Mouse (Mus musculus) liver, embryonic 14.5 days (tissue): ENCODE data around the gene Gpr132. TPM values are rescaled to one million over a fixed set of nuclear protein-coding genes. Genes with fewer than 3 reads are reported as not detected.

Experiments
- ATAC-seq: fragments of 200-750 bp; cut with Nextera tagmentation; 2 replicates; pipeline ENCODE4 v1.8.0; 2017; ENCODE audit warnings: moderate number of reproducible peaks, mild to moderate bottlenecking, moderate library complexity; ENCODE audit not compliant: insufficient read depth
- DNase-seq, 3 experiments: peaks; one replicate each; pipeline ENCODE4 v3.0.0-alpha.2; 2012 to 2013; ENCODE audit warnings: low read depth in 3 of 3, low spot score in 3 of 3
- H3K27ac ChIP-seq: fragments of 300-500 bp; sonication (generic); 2 replicates; pipeline ENCODE4 v1.5.1; 2014; ENCODE audit warnings: moderate library complexity, mild to moderate bottlenecking, control low read depth, inconsistent platforms
- H3K27me3 ChIP-seq: fragments of 300-500 bp; sonication (generic); 2 replicates; pipeline ENCODE4 v1.6.1; 2014; ENCODE audit warnings: mild to moderate bottlenecking, low read length, moderate library complexity; ENCODE audit not compliant: control insufficient read depth, insufficient read depth
- H3K36me3 ChIP-seq: fragments of 300-500 bp; sonication (generic); replicated peaks from 2 replicates; pipeline ENCODE4 v1.6.1; 2014; ENCODE audit warnings: low read depth; ENCODE audit not compliant: control insufficient read depth, insufficient read depth
- H3K4me1 ChIP-seq, 2 experiments: fragments of 200-500 bp in 1 of 2; fragments of 300-500 bp in 1 of 2; sonication (generic) in 1 of 2; replicated peaks; 2 replicates each; pipeline ENCODE4 v1.6.1; 2012 to 2014; ENCODE audit warnings: antibody characterized with exemption in 1 of 2, inconsistent platforms in 1 of 2, low read length in 1 of 2; ENCODE audit not compliant: control insufficient read depth in 2 of 2, insufficient read depth in 2 of 2
- H3K4me2 ChIP-seq: fragments of 300-500 bp; sonication (generic); 2 replicates; pipeline ENCODE4 v1.6.1; 2014; ENCODE audit warnings: low read depth, mild to moderate bottlenecking, control low read depth, moderate library complexity
- H3K4me3 ChIP-seq, 2 experiments: fragments of 200-500 bp in 1 of 2; fragments of 300-500 bp in 1 of 2; sonication (generic) in 1 of 2; 2 replicates each; pipeline ENCODE4 v1.5.1; 2012 to 2014; ENCODE audit warnings: low read depth in 2 of 2, low read length in 2 of 2, mild to moderate bottlenecking in 2 of 2, control low read depth in 1 of 2, inconsistent platforms in 1 of 2, moderate library complexity in 1 of 2; ENCODE audit not compliant: insufficient read depth in 1 of 2
- H3K9ac ChIP-seq: fragments of 300-500 bp; sonication (generic); replicated peaks from 2 replicates; pipeline ENCODE4 v1.6.1; 2014; ENCODE audit warnings: mild to moderate bottlenecking, control low read depth, moderate library complexity
- H3K9me3 ChIP-seq: fragments of 300-500 bp; sonication (generic); 2 replicates; pipeline ENCODE4 v1.6.1; 2016; ENCODE audit warnings: low read length, mixed read lengths; ENCODE audit not compliant: control insufficient read depth
- CTCF ChIP-seq: IDR thresholded peaks from 2 replicates; pipeline ENCODE4 v1.5.1; 2016; ENCODE audit warnings: antibody characterized with exemption, low read depth, control low read depth
- EP300 ChIP-seq: IDR thresholded peaks from 2 replicates; pipeline ENCODE4 v1.6.1; 2016; ENCODE audit warnings: antibody characterized with exemption, low read depth
- WGBS: fragments of 180-500 bp; shearing (Covaris S2); extraction: QIAGEN DNeasy Blood & Tissue Kit; methylation state at CpG from one replicate; pipeline ENCODE4 v1.1.7; 2014; ENCODE audit not compliant: insufficient replicate concordance; 5-methylcytosine and 5-hydroxymethylcytosine counted together
- polyA plus RNA-seq, 2 experiments: library from polyadenylated mRNA; depleted of rRNA in 1 of 2; stranded (reverse) in 1 of 2; unstranded in 1 of 2; fragments of >200 nt; fragmentation: Nextera tagmentation in 1 of 2; extraction: Ambion mirVana in 1 of 2; gene quantifications; 2 replicates each; pipeline versions ENCODE4 v1.2.1 to v1.2.3; 2012 to 2014

The Gpr132 gene
- polyA plus RNA-seq, 2 experiments = 0.27 to 0.51 TPM

GRCm38 (mm10) chr12:112867106-112867674 is 838 bp downstream of the Gpr132 start:
- H3K4me2 ChIP-seq = no peak overlapping the region
- WGBS = 42% methylated on average over 7 of the region's 7 CpGs
- H3K36me3 ChIP-seq = no peaks in the 10 kb centered on the region
- no peak for ATAC-seq
- no peak overlapping the region for H3K4me3 ChIP-seq
- no peak overlapping the region for H3K27ac ChIP-seq
- H3K9me3 ChIP-seq = no peaks in the 10 kb centered on the region
- no peak overlapping the region for H3K9ac ChIP-seq
- H3K4me1 ChIP-seq = peaks cover 0 to 7% of the 10 kb centered on the region in 2 experiments; a peak in 2 of 4 replicates
- H3K27me3 ChIP-seq = no peaks in the 10 kb centered on the region; the same call in 1 of the 2 replicates
- TF ChIP-seq EP300 (no peak), CTCF (no peak)
- DNase-seq = no peak

DNA sequence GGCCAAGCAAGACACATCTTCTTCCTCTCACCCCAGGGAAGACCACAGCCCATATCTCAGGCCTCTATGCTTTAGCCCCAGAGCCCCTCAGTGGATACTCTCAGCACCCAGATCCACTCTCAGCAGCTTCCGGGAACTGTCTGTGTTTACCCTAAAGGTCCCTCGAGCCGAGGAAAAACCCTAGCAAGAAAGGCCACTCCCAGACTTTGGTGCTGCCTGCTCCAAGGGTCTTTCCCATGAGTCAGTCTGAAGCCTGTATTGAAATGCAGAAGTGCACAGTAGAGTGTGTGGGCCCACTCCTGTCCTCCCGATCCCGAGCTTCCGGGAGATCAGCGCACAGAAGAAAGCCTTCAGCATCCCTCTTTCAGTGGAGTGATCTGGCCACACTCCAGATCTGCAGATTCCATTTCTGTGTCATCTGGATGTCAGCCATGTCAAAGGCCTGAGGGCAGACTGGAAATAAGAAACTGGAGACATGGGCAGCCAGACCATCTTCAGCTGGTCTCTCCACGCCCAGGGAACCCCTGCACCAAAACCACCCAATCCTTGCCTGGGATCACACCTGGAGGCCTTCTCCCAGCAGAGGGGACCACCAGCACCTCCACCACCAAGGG is 1.5 kb downstream of the Gpr132 start:
- WGBS = 67% methylated on average over 8 of the region's 8 CpGs
- Histone ChIP-seq H3K9me3 (no peaks in the 10 kb centered on the region), H3K4me1 (peaks cover 0 to 7% of the 10 kb centered on the region in 2 experiments; a peak in 2 of 4 replicates), H3K36me3 (no peaks in the 10 kb centered on the region), H3K9ac (no peak overlapping the region), H3K4me2 (no peak overlapping the region), H3K27ac (no peak overlapping the region), H3K27me3 (no peaks in the 10 kb centered on the region; the same call in 1 of the 2 replicates), H3K4me3 (no peak overlapping the region)
- DNase-seq = no peak
- no peak for TF ChIP-seq EP300
- no peak for TF ChIP-seq CTCF
- no peak for ATAC-seq

DNA sequence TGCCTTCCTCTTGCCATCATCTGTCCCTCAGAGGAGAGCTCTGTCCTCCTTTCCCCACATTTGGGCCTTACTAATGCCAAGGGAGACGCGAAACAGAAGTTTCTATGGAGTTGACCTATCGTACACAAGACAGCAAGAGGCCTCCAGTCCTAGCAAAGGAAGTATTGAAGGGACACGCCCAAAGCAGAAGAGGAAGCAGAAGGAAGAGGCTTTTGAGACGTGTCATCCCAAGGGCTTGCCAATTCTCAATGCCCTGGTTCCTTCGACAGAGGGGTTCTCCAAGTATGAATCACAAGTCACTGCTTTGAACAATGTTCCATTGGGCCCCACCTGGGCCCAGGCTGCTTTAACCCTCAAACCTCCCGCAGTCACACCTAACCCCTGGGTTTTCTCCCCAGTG is 3.2 kb downstream of the Gpr132 start:
- Histone ChIP-seq H3K27ac (no peak overlapping the region), H3K4me3 (no peak overlapping the region), H3K36me3 (no peaks in the 10 kb centered on the region), H3K9me3 (no peaks in the 10 kb centered on the region), H3K27me3 (no peaks in the 10 kb centered on the region), H3K9ac (no peak overlapping the region), H3K4me2 (no peak overlapping the region), H3K4me1 (peaks cover 0 to 5% of the 10 kb centered on the region in 2 experiments; a peak in 1 of 4 replicates)
- DNase-seq (no peak), ATAC-seq (no peak)
- TF ChIP-seq CTCF (no peak), EP300 (no peak)
- 42% methylated on average over 7 of the region's 7 CpGs for WGBS

DNA sequence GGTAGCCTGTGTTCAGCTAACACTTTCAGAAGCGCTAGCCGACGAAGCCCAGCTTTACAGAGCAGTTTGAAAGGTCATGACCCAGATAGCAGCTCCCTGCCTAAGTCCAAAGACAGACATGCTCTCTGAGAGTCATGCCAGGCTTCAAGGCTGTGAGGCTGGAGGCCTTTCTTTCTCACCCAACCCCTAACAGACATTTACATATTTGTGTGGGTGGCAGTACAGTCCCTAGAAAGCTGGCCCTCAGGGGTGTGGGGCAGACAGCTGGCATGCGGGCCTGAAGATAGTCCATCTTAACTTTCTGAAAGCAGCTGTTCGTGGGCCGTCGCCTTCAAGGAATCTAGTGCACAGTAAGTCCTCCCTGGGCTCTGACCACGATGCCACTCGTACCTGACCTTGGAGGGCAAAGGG is 6.1 kb downstream of the Gpr132 start:
- H3K4me1 ChIP-seq = peaks cover 0 to 3% of the 10 kb centered on the region in 2 experiments; a peak in 1 of 4 replicates
- TF ChIP-seq CTCF (no peak), EP300 (no peak)
- H3K27me3 ChIP-seq = no peaks in the 10 kb centered on the region
- H3K4me2 ChIP-seq = no peak overlapping the region
- H3K36me3 ChIP-seq = no peaks in the 10 kb centered on the region
- DNase-seq = no peak
- H3K9me3 ChIP-seq = no peaks in the 10 kb centered on the region
- whole genome bisulfite sequencing = 64% methylated on average over 9 of the region's 9 CpGs
- H3K9ac ChIP-seq = no peak overlapping the region
- no peak for ATAC-seq
- no peak overlapping the region for H3K27ac ChIP-seq
- H3K4me3 ChIP-seq = no peak overlapping the region

- 39% methylated on average over 7 of the region's 7 CpGs for WGBS
- Histone ChIP-seq H3K4me2 (no peak overlapping the region), H3K27me3 (no peaks in the 10 kb centered on the region), H3K9ac (no peak overlapping the region), H3K4me1 (peaks cover 0 to 3% of the 10 kb centered on the region in 2 experiments; a peak in 1 of 4 replicates), H3K9me3 (no peaks in the 10 kb centered on the region), H3K27ac (no peak overlapping the region), H3K36me3 (no peaks in the 10 kb centered on the region), H3K4me3 (no peak overlapping the region)
- DNase-seq (no peak), ATAC-seq (no peak)
- TF ChIP-seq CTCF (no peak), EP300 (no peak)
These were observed 7.3 kb downstream of the Gpr132 start for GRCm38 (mm10) chr12:112860765-112861164.
